Mouse (Mus musculus) liver, postnatal 0 days (tissue): ENCODE results near the gene Adnp. TPM values are rescaled to one million over a fixed set of nuclear protein-coding genes. Genes with fewer than 3 reads are reported as not detected.

Experiments
- ATAC-seq: fragments of 200-750 bp; cut with Nextera tagmentation; 2 replicates; pipeline ENCODE4 v1.8.0; 2017; ENCODE audit warnings: mild to moderate bottlenecking, moderate library complexity
- DNase-seq: peaks from one replicate; pipeline ENCODE4 v3.0.0-alpha.2; 2016
- H3K27ac ChIP-seq: fragments of 300-500 bp; sonication (generic); 2 replicates; pipeline ENCODE4 v1.5.1; 2014; ENCODE audit warnings: antibody characterized with exemption, moderate library complexity, mild to moderate bottlenecking, low read depth
- H3K27me3 ChIP-seq: fragments of 300-500 bp; sonication (generic); 2 replicates; pipeline ENCODE4 v1.6.1; 2014; ENCODE audit warnings: low read length, control low read depth, mixed read lengths; ENCODE audit not compliant: insufficient read depth
- H3K36me3 ChIP-seq: fragments of 300-500 bp; sonication (generic); replicated peaks from 2 replicates; pipeline ENCODE4 v1.6.1; 2014; ENCODE audit warnings: mild to moderate bottlenecking, control low read depth, low read length, moderate library complexity, mixed read lengths; ENCODE audit not compliant: insufficient read depth
- H3K4me1 ChIP-seq: fragments of 300-500 bp; sonication (generic); 2 replicates; pipeline ENCODE4 v1.6.1; 2014; ENCODE audit warnings: antibody characterized with exemption, mild to moderate bottlenecking, control low read depth; ENCODE audit not compliant: insufficient read depth
- H3K4me2 ChIP-seq: fragments of 300-500 bp; sonication (generic); 2 replicates; pipeline ENCODE4 v1.6.1; 2014; ENCODE audit warnings: low read depth, mild to moderate bottlenecking, low read length, moderate library complexity, mixed read lengths
- H3K4me3 ChIP-seq: fragments of 300-500 bp; sonication (generic); 2 replicates; pipeline ENCODE4 v1.5.1; 2014; ENCODE audit warnings: low read depth, low read length
- H3K9ac ChIP-seq: fragments of 300-500 bp; sonication (generic); replicated peaks from 2 replicates; pipeline ENCODE4 v1.6.1; 2014; ENCODE audit warnings: mild to moderate bottlenecking, moderate library complexity
- H3K9me3 ChIP-seq: fragments of 300-500 bp; sonication (generic); 2 replicates; pipeline ENCODE4 v1.6.1; 2016; ENCODE audit warnings: mild to moderate bottlenecking, control low read depth, low read length, mixed read lengths
- CTCF ChIP-seq: sonication (generic); IDR thresholded peaks from 2 replicates; pipeline ENCODE4 v1.5.1; 2016; ENCODE audit warnings: antibody characterized with exemption, low read depth
- EP300 ChIP-seq: IDR thresholded peaks from 2 replicates; pipeline ENCODE4 v1.6.1; 2016; ENCODE audit warnings: antibody characterized with exemption, low read depth, mild to moderate bottlenecking
- WGBS: fragments of 180-500 bp; shearing (Covaris S2); extraction: QIAGEN DNeasy Blood & Tissue Kit; methylation state at CpG from one replicate; pipeline ENCODE4 v1.1.7; 2014; ENCODE audit not compliant: insufficient replicate concordance; 5-methylcytosine and 5-hydroxymethylcytosine counted together
- polyA plus RNA-seq: library from polyadenylated mRNA; unstranded; fragments of >200 nt; fragmentation: Nextera tagmentation; extraction: Ambion mirVana; gene quantifications from 2 replicates; pipeline ENCODE4 v1.2.1, GENCODE M21; 2015

Adnp gene
- polyA plus RNA-seq, result 3.5 and 4.0 TPM in 2 replicates

GRCm38 (mm10) chr2:168206725-168207644, at the start of gene Adnp:
Adnp (minus strand) TSS chr2:168207112.
- H3K9ac ChIP-seq, result peak within 1 kb of the TSS; percentile 99
- peaks cover 37% of the 10 kb centered on the region for H3K36me3 ChIP-seq
- no peaks in the 10 kb centered on the region for H3K27me3 ChIP-seq
- peaks cover 25% of the 10 kb centered on the region for H3K4me1 ChIP-seq
- ATAC-seq (peak; percentile 90), DNase-seq (peak; percentile 96)
- H3K4me3 ChIP-seq, result peak within 1 kb of the TSS; percentile 96
- peak within 1 kb of the TSS; percentile 99 for H3K27ac ChIP-seq
- WGBS, result under 1% methylated on average over 44 of the region's 89 CpGs
- TF ChIP-seq EP300 (peak; percentile 91), CTCF (peak; percentile 95)
- no peaks in the 10 kb centered on the region for H3K9me3 ChIP-seq
- peak within 1 kb of the TSS; percentile 95 for H3K4me2 ChIP-seq

DNA sequence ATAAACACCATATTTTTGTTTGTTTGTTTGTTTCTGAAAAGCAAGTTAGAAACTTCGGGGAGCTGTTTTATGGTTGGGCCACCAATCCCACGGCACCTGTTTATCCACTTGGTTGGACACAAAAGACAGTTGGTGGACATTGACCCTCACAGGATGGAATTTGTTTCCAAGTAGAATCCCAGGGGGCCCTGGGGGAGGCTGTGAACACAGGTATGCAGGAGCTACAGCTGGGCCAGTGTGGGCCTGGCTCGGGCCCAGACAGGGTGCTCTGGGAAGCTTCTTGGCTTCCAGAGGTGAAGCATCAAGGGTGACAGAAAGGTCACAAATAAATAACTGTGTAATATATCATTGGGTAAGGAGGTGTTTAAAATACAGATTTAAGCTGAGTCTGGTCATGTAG, 49.6 kb upstream of the Adnp start:
- Histone ChIP-seq H3K27me3 (no peaks in the 10 kb centered on the region), H3K4me3 (no peak overlapping the region), H3K4me1 (no peaks in the 10 kb centered on the region), H3K9ac (no peak overlapping the region), H3K9me3 (no peaks in the 10 kb centered on the region), H3K36me3 (no peaks in the 10 kb centered on the region), H3K27ac (no peak overlapping the region), H3K4me2 (no peak overlapping the region)
- 70% methylated on average over 3 of the region's 3 CpGs for WGBS
- no peak for DNase-seq
- no peak for TF ChIP-seq EP300
- no peak for TF ChIP-seq CTCF
- no peak for ATAC-seq

GRCm38 (mm10) chr2:168253822-168254221, 46.9 kb upstream of the Adnp start:
- no peaks in the 10 kb centered on the region for H3K9me3 ChIP-seq
- H3K27ac ChIP-seq, result no peak overlapping the region
- WGBS, result 21% methylated on average over 7 of the region's 7 CpGs
- no peaks in the 10 kb centered on the region for H3K4me1 ChIP-seq
- no peaks in the 10 kb centered on the region for H3K36me3 ChIP-seq
- no peak for DNase-seq
- H3K9ac ChIP-seq, result no peak overlapping the region
- H3K27me3 ChIP-seq, result 0 out of 2 replicates have a peak, but pooled peaks cover 4% of the 10 kb centered on the region
- no peak overlapping the region for H3K4me3 ChIP-seq
- TF ChIP-seq EP300, result no peak
- no peak overlapping the region for H3K4me2 ChIP-seq
- no peak for ATAC-seq

DNA sequence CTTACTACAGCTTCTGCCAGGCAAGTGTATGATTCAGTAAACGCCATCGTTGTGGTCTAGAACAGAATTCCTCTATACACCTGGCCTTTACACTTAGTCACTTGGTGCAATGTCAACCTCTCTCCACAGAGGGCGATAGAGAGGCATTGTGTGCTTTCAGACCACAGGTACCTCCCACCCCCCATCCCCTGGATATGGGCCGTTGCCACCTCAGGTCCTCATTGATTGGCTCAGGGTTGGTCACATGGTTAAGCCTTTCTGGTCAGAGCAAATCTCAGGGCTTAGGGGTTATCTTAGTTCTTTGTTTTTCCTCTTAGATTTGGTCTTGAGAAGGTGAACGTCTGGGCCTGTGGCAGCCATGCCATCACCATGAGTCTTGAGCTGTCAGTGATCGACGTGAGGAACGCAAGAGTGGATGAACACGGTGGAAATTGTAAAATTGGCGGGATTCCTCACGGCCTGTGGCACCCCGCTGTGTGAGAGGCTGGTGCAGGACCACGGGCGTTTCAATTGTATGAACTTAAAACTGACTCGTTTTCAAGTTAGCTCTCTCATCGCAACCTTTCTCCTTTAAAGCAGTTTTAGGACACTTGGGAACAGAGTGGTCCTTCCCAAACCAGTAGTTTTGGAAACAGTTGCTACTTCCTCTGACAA, 45.9 kb upstream of the Adnp start:
- 16% methylated on average over 16 of the region's 16 CpGs for WGBS
- ATAC-seq (peak; percentile 40; the same call in 1 of the 2 replicates), DNase-seq (peak; percentile 55)
- Histone ChIP-seq H3K4me3 (no peak overlapping the region), H3K27ac (no peak overlapping the region), H3K9me3 (no peaks in the 10 kb centered on the region), H3K4me2 (no peak overlapping the region), H3K9ac (no peak overlapping the region), H3K27me3 (0 out of 2 replicates have a peak, but pooled peaks cover 4% of the 10 kb centered on the region), H3K4me1 (no peaks in the 10 kb centered on the region), H3K36me3 (no peaks in the 10 kb centered on the region)
- TF ChIP-seq EP300 (no peak), CTCF (peak; percentile 74)

GRCm38 (mm10) chr2:168250270-168250669, 43.4 kb upstream of the Adnp start:
- no peak overlapping the region for H3K4me2 ChIP-seq
- TF ChIP-seq EP300 (no peak), CTCF (peak; percentile 95)
- H3K9me3 ChIP-seq, result no peaks in the 10 kb centered on the region
- 18% methylated on average over 8 of the region's 8 CpGs for whole genome bisulfite sequencing
- DNase-seq (peak; percentile 87), ATAC-seq (peak; percentile 51; the same call in 1 of the 2 replicates)
- no peaks in the 10 kb centered on the region for H3K4me1 ChIP-seq
- no peak overlapping the region for H3K4me3 ChIP-seq
- no peaks in the 10 kb centered on the region for H3K36me3 ChIP-seq
- 0 out of 2 replicates have a peak, but pooled peaks cover 4% of the 10 kb centered on the region for H3K27me3 ChIP-seq
- no peak overlapping the region for H3K27ac ChIP-seq
- H3K9ac ChIP-seq, result no peak overlapping the region

DNA sequence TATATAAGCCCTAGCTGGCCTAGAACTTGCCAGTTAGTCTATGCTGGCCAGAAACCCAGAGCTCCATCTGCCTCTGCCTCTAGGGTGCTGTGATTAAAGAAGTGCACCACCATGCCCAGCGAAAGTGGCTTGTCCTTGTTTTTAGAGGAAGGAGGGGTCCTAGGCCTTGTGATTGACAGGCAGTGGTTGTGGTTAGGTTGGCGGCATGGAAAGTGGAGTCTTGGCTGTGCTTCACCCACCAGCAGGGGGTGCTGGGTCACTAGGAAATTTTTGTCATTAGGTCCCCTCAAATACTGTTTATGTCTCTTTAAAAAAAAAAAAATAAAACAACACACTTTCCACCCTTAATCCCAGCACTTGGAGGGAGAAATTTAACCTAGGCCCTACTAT, 41.9 kb upstream of the Adnp start:
- H3K36me3 ChIP-seq, result no peaks in the 10 kb centered on the region
- H3K4me2 ChIP-seq, result no peak overlapping the region
- DNase-seq, result peak; percentile 53
- 13% methylated on average over 2 of the region's 2 CpGs for WGBS
- no peak for ATAC-seq
- H3K9ac ChIP-seq, result no peak overlapping the region
- no peaks in the 10 kb centered on the region for H3K4me1 ChIP-seq
- no peak overlapping the region for H3K27ac ChIP-seq
- 0 out of 2 replicates have a peak, but pooled peaks cover 4% of the 10 kb centered on the region for H3K27me3 ChIP-seq
- H3K4me3 ChIP-seq, result no peak overlapping the region
- TF ChIP-seq CTCF, result peak; percentile 56
- TF ChIP-seq EP300, result no peak
- no peaks in the 10 kb centered on the region for H3K9me3 ChIP-seq
